Mouse (Mus musculus) urinary bladder, adult 2 months (tissue): ENCODE results near the gene Zfp51. TPM values are rescaled to one million over a fixed set of nuclear protein-coding genes. Genes with fewer than 3 reads are reported as not detected.
"Not testable (repeated sequence)": the region's sequence is repeated elsewhere in the genome, so short reads cannot be mapped to it uniquely, and the experiment has no call there.

Experiments
- DNase-seq: peaks from one replicate; pipeline ENCODE4 v3.0.0; 2022; ENCODE audit warnings: low spot score
- polyA plus RNA-seq: library from polyadenylated mRNA; depleted of rRNA; stranded (reverse); fragments of >200 nt; gene quantifications from 2 replicates; pipeline ENCODE4 v1.2.3, GENCODE M21; 2012; rRNA removed

The Zfp51 gene
- polyA plus RNA-seq, result 7.1 and 8.6 TPM in 2 replicates

DNA sequence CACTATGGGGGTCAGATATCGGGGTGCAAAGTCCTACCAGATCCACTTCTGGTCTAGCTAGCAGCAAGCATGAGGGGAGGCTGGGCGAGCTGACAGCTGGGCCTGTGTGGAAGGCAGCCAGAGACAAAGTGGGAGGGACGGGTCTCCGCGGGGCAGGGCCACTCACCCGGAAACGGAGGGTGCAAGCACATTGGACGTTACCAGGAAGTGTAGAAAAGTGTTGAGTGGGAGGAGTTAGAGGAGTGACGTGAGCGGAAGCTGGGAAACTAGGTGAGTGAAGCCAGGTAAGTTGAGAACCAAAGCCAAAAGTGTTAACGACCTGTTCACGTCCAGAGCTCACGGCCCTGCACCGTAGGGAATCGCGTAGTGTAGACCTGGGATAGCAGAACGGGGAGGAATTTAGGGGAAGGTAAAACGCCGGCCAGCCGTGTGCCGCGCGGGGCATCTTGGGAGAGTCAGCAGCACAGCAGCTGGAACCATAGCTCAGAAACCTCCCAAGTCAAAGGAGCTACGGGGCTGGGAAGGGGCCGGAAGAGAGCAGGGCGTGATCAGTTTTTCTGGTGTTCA is at the start of gene Zfp51:
Gene Zfp51, plus strand, starts transcription at position 237 of the 567 bp plus-strand sequence.
- DNase-seq, result peak; percentile 77

DNA sequence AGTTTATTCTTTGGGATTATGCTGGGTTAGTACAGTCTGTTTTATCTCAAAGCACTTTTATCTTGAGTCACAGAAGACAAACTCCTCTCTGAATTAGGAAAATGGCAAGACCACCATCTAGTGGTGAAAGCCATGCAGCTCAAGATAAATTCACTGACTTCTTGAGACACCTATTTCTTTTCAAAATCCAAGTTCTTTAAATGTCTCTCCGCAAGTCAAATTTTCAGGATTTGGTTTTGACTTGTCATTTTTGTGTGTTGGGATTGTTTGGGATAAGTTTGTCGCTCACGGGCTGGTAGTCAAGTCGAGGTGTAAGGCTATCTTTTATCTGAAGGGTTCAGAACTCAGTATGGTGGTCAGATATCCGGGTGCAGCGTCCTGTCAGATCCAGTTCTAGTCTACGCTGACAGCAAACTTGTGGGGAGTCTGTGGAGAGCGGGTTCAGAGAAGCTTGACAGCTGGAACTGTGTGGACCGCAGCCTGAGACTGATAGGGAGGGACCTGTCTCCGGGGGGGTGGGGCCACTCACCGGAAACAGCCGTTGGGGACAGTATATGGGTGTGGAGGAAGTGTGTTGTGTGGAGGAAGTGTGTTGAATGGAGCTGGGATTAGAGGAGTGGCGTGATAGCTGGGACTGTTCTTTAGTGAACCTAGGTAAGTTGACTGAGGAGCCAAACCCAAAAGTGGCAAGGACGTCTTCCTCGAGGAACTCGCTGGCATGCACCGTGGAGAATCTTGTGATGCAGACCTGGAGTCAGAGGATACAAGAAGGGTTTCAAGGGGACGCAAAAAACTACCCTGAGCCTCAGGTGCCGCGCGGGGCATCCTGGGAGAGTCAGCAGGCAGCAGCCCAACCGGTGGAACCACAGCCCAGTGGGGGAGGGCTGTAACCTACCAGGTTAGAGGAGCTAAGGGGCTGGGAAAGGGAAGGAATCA is 27.2 kb upstream of the Zfp51 start, which contains the start of gene Zfp54:
Gene Zfp54, plus strand, starts transcription at position 564 of the 936 bp plus-strand sequence.
- DNase-seq, result peak; percentile 60

DNA sequence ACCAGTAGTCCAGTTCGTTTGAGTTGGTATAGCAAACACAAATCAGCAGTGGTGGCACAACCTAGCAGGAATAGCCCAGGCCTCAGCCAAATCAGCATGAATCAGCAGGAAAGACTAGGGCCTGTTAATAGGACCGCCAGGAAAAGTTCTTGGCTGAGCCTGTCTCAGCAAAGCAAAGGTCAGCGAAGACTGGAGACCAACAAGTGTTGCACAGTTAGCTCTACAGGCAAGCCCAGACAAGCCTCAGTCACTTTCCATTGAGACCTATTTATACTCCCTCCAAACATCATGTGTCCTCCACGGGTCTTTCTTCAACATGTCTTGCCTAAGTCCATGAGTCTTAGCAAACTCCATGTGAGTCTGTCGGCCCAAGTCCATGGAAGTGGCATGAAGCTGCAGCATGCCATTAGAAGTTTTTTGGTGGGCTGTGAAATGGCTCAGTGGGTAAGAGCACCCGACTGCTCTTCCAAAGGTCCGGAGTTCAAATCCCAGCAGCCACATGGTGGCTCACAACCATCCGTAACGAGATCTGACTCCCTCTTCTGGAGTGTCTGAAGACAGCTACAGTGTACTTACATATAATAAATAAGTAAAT is 11.3 kb upstream of the Zfp51 start:
- DNase-seq, result not testable (repeated sequence)

DNA sequence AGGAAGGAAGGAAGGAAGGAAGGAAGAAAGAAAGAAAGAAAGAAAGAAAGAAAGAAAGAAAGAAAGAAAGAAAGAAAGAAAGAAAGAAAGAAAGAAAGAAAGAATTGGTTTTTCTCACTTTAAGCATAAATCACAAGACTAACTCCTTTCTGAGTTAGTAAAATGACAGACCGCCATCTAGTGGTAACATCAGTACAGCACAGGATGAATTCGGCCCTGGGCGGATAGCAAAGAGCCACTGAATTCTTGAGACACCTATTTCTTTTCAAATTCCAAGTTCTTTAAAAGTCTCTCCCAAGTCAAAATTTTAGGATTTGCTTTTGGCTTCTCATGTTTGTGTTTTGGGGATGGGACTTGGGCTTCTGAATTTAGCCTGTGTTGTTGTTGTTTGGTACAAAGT is 505 bp upstream of the Zfp51 start:
- DNase-seq, result no peak

DNA sequence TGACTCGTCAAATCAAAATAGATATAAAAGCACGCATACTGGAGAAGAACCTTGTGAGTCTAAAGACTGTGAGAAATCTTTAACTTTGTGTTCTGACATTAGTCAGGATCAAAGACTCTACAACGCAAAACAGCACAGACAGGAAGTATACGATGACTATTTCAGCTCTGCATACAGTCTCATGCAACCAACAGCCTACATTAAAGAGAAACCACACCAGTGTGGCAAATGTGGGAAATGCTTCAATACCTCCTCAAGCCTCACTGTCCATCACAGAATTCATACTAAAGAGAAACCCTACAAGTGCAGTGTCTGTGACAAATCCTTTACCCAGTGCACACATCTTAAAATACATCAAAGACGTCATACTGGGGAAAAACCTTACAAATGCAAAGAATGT is 13.4 kb downstream of the Zfp51 start:
- DNase-seq, result no peak

DNA sequence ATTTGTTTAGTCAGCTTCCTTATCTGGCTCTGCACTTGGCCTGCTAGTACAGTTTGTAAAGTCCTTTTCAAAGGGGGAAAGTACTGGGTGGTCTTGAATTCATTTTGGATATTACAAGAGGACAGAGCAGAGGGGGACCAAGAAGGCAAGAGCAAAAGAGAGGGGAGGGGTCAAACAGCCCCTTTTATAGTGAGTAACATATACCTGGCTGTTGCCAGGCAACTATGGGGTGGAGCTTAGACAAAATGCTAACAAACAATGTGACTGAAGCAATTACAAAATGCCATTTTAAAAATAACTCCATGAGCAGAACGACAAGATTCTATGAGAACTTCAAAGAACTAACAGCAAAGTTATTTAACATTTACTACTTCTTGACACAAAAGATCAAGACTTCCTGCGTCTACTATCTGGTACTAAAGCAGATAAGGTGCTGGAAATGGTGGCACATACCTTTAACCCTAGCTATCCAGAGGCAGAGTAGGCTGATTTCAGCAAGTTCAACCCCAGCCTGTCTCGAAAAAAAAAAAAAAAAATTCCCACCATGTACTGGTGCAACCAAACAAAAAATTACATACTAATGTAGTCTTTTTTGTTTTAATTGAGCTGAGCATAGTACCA is 22.0 kb downstream of the Zfp51 start:
- DNase-seq, result no peak

DNA sequence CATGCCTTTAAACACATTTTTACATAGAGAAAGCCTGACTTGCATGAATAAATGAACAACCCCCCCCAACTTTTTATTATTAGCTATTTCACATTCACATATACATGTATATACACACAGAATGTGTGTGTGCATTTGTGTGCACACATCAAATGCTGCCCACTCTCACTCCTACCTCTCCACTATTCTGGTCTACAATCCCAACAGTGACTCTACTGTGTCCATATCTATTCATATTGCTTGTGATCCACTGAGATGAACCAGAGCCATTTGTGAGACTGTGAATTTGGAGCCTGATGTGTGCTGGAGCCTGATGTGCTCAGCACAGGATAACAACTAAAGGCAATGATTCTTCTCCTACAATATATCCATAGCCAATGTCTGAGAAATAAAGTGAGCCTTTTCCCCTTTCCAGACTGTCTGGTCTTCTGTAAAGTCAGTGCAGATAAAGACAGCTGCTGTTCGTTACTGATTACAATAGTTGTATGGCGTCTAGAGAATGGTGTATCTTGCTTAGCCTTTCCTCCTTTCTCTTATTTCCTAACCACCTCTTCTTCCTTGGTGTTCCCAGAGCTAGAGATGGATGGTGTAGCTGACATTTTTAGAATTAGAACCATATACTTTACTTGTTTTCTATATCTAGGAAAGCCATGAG is 22.6 kb downstream of the Zfp51 start:
- DNase-seq, result no peak

DNA sequence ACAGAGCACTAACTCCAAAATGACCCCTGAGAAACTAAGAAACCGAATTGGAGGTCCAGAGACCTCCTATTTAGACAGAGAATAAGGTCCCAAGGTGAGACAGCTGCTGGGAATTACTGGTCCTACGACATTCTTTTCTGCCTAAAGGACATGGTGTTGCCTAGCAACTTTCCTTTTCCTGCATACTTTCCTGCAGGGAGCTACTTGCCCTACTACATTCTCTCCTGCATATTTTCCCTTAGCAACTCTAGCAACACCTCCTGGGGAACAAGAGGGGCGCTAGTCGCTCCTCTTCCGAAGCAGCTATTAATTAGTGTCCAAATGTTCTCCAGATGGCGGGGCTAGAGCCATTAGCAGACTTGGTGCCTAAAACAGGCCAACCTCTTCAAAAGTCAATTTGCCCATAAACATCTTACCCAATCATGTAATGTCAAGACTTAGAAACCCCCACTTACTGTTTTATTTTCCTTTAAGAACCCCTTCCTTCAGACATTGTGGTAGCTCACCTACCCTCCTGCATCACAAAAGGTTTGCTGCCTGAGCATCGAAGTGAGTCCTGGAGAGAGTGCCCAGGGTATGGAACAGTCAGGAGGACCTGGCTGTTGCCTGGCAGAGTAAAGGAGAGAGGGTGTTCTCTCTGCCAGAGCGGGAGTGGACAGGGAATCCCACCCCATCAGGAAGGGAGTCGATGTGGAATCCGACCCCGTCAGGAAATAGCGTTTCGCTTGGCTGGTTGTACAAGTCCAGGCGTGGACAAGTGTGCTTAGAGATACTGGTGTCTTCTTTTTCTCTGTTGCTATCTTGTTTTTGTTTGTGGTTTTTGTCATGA is 23.4 kb downstream of the Zfp51 start:
- no peak for DNase-seq

DNA sequence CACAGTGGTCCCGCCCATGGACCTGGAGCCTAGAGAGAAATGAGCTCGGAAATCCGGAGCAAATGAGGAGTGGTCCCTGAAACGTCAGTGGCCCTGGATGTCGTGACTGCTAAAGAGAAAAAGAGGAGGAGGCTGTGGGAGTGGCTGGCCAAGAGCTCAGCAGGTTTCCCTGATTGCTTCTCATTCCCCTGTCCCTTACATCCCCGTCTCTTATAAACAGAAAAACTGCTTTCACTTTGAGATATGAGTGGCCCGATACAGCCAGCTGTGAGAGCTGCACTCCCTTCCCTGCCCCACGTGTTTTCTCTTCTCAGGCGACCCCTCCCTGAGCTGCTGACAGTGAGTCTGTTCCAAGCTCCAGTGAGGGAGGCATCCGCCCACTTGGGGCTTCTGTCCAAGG is 24.6 kb downstream of the Zfp51 start:
- not testable (repeated sequence) for DNase-seq

DNA sequence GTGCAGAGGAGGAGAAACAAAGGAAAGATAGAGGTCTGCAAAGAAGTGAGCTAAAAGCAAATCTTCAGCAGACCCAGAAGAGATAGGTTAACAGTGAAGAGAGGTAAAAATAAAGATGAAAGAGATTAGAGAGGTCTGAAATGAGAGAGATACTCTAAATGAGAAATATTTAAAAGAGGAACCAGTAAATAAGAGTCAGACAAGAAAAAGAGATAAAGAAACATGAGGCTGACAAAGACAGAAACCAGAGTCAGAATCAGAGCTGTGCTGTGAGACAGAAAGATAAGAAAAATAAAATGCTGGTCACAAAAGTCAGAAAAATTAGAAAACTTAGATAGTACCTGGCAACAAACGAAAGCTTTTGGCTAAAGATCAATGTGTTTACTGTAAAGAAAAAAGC is 25.1 kb downstream of the Zfp51 start:
- not testable (repeated sequence) for DNase-seq

DNA sequence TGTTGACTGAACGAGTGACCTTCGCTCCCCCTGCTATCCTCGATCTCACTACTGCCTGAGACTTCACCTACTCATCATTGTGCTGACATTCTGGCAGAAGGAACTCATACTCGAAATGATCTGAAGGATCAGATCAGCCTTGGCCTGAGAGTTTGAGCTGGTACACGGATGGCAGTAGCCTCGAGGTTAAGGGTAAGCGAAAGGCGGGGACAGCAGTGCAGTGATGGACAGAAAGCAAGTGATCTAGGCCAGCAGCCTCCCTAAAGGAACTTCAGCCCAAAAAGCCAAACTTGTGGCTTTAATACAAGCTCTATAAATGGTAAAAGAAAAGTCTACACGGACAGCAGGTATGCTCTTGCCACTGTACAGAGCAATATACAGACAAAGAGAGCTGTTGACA is 26.2 kb downstream of the Zfp51 start:
- DNase-seq, result not testable (repeated sequence)

DNA sequence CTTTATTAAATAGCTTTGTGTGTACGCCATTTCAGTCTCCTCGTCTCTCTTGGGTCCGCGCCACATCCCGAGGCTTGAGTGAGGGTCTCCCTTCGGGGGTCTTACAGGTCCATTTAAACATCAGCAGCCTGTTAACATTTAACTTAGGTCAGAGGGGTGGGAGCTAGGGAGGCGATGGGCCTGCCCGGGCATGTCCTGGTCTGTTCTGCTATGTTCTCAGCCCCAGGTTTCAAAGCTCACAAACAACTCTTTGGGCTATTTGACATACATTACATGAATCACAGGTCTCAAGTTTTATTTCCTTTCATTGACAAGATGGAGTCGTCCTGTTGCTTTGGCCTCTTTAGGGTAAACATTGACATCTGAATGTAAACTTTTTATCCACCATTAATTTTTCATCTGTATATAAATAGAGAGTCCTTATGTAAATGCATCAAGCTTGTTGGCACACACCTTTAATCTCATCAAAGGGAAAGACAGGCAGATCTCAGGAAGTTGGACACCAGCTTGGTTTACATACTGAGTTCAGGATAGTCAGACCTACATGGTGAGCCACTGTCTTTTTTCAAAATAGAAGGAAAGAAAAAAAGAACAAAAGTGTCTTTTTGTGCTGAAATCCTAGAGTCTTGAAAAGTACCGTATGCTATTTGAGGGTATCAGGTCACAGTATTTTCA is 28.1 kb downstream of the Zfp51 start:
- not testable (repeated sequence) for DNase-seq

DNA sequence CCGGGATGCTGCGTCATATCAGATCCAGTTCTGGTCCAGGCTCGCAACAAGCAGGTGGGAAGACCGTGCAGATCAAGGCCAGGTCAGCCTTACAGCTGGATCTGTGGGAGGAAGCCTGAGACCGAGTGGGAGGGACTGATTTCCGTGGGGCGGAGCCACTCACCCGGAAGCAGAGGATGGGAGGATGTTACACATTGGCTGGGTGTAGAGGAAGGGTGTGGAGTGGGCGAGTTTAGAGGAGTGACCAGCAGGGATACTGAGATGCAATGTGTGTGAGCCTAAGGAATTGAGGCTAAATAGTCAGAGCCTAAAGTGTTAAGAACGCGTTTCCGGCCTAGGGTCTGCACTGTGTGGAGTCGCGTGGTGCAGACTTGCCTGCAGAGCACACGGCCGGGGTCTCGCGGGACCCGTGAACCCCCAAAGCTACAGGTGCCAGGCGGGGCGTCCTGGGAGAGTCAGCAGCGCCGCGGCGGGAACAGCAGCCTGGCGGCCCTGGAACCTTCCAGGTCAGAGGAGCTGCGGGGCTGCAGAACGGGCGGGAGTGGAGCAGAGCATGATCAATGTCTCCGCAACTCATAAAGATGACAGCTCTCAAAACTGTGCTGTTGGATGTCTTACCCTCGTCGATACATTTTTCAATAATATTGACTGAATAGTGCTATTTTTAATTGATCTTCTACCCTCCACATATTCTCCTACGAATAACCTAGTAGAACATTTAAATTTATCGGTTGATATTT is 38.8 kb downstream of the Zfp51 start, which contains the start of gene Zfp53:
Gene Zfp53, plus strand, starts transcription at position 239 of the 740 bp plus-strand sequence.
- DNase-seq, result peak; percentile 56

DNA sequence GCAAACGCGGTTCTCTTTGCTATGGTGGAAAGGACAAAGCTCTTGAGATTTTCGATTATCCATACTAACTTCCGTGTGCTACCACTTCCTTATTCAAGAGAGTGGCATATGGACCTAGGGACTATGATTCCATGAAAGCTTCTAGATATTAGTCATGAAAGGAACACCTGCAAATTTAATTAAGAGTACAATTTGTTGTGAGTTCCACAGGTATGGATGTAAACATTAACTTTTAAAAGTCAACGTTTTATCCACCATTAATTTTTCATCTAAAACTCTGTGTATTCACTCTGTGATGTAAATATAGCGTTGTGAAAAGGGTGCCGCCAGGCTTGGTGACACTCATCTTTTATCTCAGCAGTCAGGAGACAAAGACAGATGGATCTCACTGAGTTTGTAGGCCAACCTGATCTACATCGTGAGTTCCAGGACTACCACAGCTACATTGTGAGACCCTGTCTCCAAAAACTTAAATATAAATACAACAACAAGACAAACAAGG is 39.4 kb downstream of the Zfp51 start:
- DNase-seq, result no peak

DNA sequence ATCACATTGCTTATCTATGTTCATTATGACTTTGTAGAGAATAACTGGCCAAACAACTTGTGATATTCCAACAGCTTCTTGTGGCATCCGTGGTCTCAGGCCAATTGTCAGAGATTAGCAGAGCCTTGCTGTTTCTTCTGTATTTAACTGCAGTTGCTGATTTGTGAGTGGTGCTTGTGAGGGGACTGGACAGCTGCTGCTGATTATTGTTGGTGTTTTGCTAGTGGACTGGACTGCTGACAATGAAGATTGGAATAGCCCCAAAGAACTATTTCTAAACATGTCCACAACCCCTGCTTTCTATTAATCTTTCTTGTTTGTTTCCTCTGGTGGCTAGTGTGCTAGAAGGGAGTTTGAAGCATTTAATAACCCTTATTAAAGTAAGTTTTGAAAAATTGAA is 51.2 kb downstream of the Zfp51 start:
- DNase-seq, result no peak

DNA sequence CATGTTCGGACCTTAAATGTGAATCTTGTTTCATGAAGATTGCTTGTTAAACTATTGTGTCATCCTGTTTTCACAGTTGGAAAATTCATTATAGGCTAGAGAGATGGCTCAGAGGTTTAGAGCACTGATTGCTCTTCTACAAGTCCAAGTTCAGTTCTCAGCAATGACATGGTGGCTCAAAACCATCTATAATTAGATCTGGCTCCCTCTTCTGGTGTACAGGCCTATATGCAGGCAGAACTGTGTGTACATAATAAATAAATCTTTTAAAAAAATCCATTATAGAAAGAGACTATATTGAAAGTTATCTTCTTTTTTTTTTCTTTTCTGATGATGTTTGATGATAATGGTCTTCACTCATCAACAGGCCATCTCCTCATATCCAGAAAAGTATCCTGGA is 54.4 kb downstream of the Zfp51 start:
- DNase-seq, result no peak

DNA sequence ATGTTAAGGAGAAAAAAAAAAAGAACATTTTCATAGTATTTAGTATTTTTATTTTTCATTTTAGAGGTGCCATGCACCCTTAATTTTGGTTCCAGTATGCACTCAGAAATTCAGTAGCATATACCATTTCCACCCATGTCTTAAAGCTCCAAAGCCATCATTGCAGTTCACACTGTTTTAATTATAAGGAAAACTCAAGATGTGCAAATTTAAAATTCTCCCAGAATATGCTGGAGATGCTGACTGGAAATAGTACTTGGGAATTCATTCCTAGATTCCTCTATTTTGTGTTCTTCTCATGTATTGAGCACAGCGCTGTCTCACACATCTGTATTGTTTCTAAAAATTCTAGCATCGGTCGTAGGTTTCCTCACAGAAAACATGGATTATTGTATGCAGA is 56.1 kb downstream of the Zfp51 start:
- DNase-seq, result no peak

DNA sequence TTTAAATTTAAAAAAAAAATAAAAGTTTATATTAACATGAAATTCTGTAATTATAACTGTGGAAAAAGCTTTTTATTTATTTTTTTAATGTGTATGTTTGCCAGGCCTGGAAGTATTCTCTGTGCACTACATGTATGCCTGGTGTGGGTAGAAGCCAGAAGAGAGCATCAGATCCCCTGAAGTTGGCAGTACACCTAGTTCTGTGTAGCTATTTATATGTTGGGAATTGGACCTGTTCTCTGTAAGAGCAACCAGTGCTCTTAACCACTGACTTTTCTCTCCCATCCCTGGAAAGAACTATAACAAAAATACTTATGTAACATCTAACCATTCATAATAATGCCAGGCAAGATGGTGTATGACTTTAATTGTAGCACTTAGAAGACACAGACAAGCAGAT is 59.6 kb downstream of the Zfp51 start:
- no peak for DNase-seq
